Mouse (Mus musculus) liver, embryonic 14 days (tissue): Measurements from ENCODE around the gene Erich6. TPM values are rescaled to one million over a fixed set of nuclear protein-coding genes. Genes with fewer than 3 reads are reported as not detected.

ENCODE experiments used
- polyA plus RNA-seq: library from polyadenylated mRNA; depleted of rRNA; stranded (reverse); fragments of >200 nt; gene quantifications from 2 replicates; pipeline ENCODE4 v1.2.3, GENCODE M21; 2012; rRNA removed

Gene Erich6
- polyA plus RNA-seq = not detected in 2 replicates

DNA sequence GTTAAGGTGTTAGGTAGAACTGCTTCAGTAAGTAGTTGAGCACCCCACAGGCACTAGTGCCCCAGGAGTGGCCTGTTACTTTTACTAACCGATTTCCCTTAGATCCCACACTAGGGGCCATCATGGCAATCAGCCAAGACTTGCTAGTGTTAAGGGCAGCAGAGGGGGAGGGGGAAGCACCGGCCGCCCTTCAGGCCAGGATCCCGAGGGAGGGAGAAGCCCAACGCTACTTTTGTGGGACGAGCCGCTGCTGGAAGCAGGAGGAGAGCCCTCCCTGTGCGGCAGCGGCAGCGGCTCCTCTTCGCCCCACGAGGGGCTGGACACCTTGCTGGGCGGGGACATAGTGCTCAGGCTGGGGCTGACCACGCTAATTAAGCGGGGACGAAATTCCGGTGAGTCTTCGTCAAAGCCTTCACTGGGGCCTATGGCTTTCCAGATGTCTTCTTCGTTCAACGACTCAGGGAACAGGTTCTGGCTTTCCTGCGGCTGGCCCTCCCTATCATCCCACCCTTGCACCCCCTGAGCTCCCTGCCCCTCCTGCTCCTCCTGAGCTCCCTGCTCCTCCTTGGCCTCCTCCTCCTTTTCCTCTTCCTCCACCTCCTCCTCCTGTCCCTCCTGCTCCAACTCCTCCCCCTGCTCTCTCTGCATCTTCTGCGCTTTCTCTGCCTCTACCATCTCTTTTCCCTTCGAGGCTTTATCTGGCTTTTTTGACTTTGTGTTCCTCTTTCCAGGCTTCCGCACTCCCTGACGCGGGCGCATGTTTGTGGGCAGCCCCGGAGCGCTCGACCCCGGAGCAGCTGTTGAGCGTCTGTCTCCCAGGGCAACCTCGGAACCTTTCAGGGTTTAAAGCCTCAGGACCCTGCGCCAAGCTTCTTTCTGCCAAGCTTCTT, at the start of gene Erich6:
Erich6 (minus strand) TSS at position 802 of the 890 bp plus-strand sequence.

DNA sequence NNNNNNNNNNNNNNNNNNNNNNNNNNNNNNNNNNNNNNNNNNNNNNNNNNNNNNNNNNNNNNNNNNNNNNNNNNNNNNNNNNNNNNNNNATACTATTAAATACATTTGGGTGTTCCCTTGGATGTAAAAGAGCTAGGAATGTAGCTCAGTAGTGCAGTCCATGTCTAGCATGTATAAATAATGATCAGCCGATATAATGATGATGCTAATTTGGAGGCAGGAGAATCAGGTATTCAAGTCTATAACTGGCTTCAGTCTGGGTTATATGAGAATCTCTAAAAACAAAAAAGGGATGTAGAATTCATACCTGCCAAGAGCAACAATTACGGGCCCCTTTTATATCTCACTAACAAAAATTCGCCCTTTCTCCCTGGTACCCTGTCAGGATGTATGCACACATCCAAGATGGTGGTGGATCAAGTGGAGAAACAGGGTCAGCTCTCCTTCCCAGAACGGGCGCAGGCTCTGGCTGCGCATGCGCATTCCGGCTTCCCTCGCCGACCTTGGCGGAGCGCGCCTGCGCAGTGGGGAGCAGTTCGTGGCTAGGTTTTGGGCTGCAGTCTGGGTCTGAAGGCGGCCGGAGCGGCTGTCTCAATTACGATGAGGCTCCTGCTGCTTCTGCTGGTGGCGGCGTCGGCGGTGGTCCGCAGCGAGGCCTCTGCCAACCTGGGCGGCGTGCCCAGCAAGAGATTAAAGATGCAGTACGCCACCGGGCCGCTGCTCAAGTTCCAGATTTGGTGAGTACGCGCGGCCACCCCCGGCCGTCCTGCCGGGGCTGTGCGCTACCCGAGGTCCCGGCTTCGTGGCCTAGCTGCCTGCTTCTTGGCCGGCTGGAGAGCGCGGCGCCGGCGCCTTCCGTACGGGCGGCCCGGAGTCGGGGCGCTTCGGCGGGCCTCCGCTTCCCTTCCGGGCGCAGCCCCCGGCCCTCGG, 60.6 kb downstream of the Erich6 start, which contains the start of gene Selenot:
Selenot (plus strand) TSS at position 500 of the 930 bp plus-strand sequence.

Other genes with a start within 250 kb of the Erich6 start
- 4.3 and 5.0 TPM in 2 replicates for gene Tsc22d2, start 222.5 kb downstream of the Erich6 start, polyA plus RNA-seq
- gene Eif2a, start 111.4 kb downstream of the Erich6 start, polyA plus RNA-seq = 39.3 and 48.8 TPM in 2 replicates
- gene Serp1, start 111.3 kb downstream of the Erich6 start, polyA plus RNA-seq = 26.6 and 32.1 TPM in 2 replicates
- gene Selenot, start 60.6 kb downstream of the Erich6 start, polyA plus RNA-seq = 26.9 and 35.7 TPM in 2 replicates
- 4.3 and 4.9 TPM in 2 replicates for gene Siah2, start 55.2 kb upstream of the Erich6 start, polyA plus RNA-seq
- not detected in 2 replicates for gene Mindy4b-ps, start 185.1 kb upstream of the Erich6 start, polyA plus RNA-seq
- not detected in 2 replicates for gene Clrn1, start 248.1 kb upstream of the Erich6 start, polyA plus RNA-seq